Mouse (Mus musculus) embryonic facial prominence, embryonic 13.5 days (tissue): ENCODE data around the gene Msi2. TPM values are rescaled to one million over a fixed set of nuclear protein-coding genes. Genes with fewer than 3 reads are reported as not detected.

Source experiments
- ATAC-seq: fragments of 200-750 bp; cut with Nextera tagmentation; 2 replicates; pipeline ENCODE4 v1.8.0; 2017; ENCODE audit warnings: low read depth; ENCODE audit not compliant: insufficient number of reproducible peaks, insufficient read depth, low FRiP score, low TSS enrichment
- H3K27ac ChIP-seq: fragments of 300-500 bp; sonication (generic); 2 replicates; pipeline ENCODE4 v1.5.1; 2015; ENCODE audit warnings: moderate library complexity, mild to moderate bottlenecking, inconsistent platforms
- H3K27me3 ChIP-seq: fragments of 300-500 bp; sonication (generic); 2 replicates; pipeline ENCODE4 v1.6.1; 2015; ENCODE audit warnings: mild to moderate bottlenecking, inconsistent platforms
- H3K36me3 ChIP-seq: fragments of 300-500 bp; sonication (generic); 2 replicates; pipeline ENCODE4 v1.6.1; 2015; ENCODE audit warnings: mild to moderate bottlenecking, inconsistent platforms
- H3K4me1 ChIP-seq: fragments of 300-500 bp; sonication (generic); 2 replicates; pipeline ENCODE4 v1.6.1; 2015; ENCODE audit warnings: inconsistent platforms
- H3K4me2 ChIP-seq: fragments of 300-500 bp; sonication (generic); 2 replicates; pipeline ENCODE4 v1.6.1; 2015; ENCODE audit warnings: moderate library complexity, mild to moderate bottlenecking, inconsistent platforms
- H3K4me3 ChIP-seq: fragments of 300-500 bp; sonication (generic); 2 replicates; pipeline ENCODE4 v1.5.1; 2015; ENCODE audit warnings: mild to moderate bottlenecking, inconsistent platforms
- H3K9ac ChIP-seq: fragments of 300-500 bp; sonication (generic); 2 replicates; pipeline ENCODE4 v1.6.1; 2015; ENCODE audit warnings: mild to moderate bottlenecking, inconsistent platforms
- H3K9me3 ChIP-seq: fragments of 300-500 bp; sonication (generic); 2 replicates; pipeline ENCODE4 v1.6.1; 2016; ENCODE audit warnings: inconsistent platforms
- WGBS: fragments of 180-500 bp; shearing (Covaris S2); methylation state at CpG from one replicate; pipeline ENCODE4 v1.1.7; 2015; ENCODE audit warnings: mixed read lengths; 5-methylcytosine and 5-hydroxymethylcytosine counted together
- polyA plus RNA-seq: library from polyadenylated mRNA; unstranded; fragments of >200 nt; fragmentation: Nextera tagmentation; extraction: Ambion mirVana; gene quantifications from 2 replicates; pipeline ENCODE4 v1.2.1, GENCODE M21; 2015

Gene Msi2
- polyA plus RNA-seq, 1 experiment from 2014 or later = 18.7 TPM

- H3K4me3 ChIP-seq = no peak overlapping the region
- H3K36me3 ChIP-seq = no peaks in the 10 kb centered on the region
- H3K9me3 ChIP-seq = no peaks in the 10 kb centered on the region
- no peak overlapping the region for H3K4me2 ChIP-seq
- 74% methylated on average over 15 of the region's 15 CpGs for WGBS
- H3K27ac ChIP-seq = no peak overlapping the region
- no peak overlapping the region for H3K9ac ChIP-seq
- ATAC-seq = no peak
- H3K4me1 ChIP-seq = peaks cover 55% of the 10 kb centered on the region
- H3K27me3 ChIP-seq = no peaks in the 10 kb centered on the region
Observed at GRCm38 (mm10) chr11:88541666-88542639, 176.4 kb downstream of the Msi2 start.

- Histone ChIP-seq H3K27me3 (no peaks in the 10 kb centered on the region), H3K4me3 (no peak overlapping the region), H3K9me3 (no peaks in the 10 kb centered on the region), H3K36me3 (no peaks in the 10 kb centered on the region), H3K27ac (no peak overlapping the region), H3K4me1 (peaks cover 61% of the 10 kb centered on the region), H3K4me2 (no peak overlapping the region), H3K9ac (no peak overlapping the region)
- 61% methylated on average over 8 of the region's 8 CpGs for whole genome bisulfite sequencing
- no peak for ATAC-seq
Observed at GRCm38 (mm10) chr11:88539637-88540478, 178.5 kb downstream of the Msi2 start.

- ATAC-seq = no peak
- no peaks in the 10 kb centered on the region for H3K9me3 ChIP-seq
- H3K4me1 ChIP-seq = peaks cover 68% of the 10 kb centered on the region
- H3K4me2 ChIP-seq = no peak overlapping the region
- no peak overlapping the region for H3K9ac ChIP-seq
- WGBS = 77% methylated on average over 13 of the region's 13 CpGs
- H3K27ac ChIP-seq = no peak overlapping the region
- no peaks in the 10 kb centered on the region for H3K27me3 ChIP-seq
- no peak overlapping the region for H3K4me3 ChIP-seq
- H3K36me3 ChIP-seq = no peaks in the 10 kb centered on the region
Observed at GRCm38 (mm10) chr11:88538710-88539340, 179.5 kb downstream of the Msi2 start.

- Histone ChIP-seq H3K36me3 (no peaks in the 10 kb centered on the region), H3K4me3 (no peak overlapping the region), H3K9ac (no peak overlapping the region), H3K27me3 (no peaks in the 10 kb centered on the region), H3K27ac (no peak overlapping the region), H3K4me2 (no peak overlapping the region), H3K9me3 (no peaks in the 10 kb centered on the region), H3K4me1 (peaks cover 55% of the 10 kb centered on the region)
- no peak for ATAC-seq
- WGBS = 69% methylated on average over 7 of the region's 7 CpGs
Observed at GRCm38 (mm10) chr11:88537344-88537743, 181.0 kb downstream of the Msi2 start.

- WGBS = 88% methylated on average over 2 of the region's 2 CpGs
- Histone ChIP-seq H3K9me3 (no peaks in the 10 kb centered on the region), H3K27me3 (no peaks in the 10 kb centered on the region), H3K9ac (no peak overlapping the region), H3K27ac (no peak overlapping the region), H3K4me2 (no peak overlapping the region), H3K4me3 (no peak overlapping the region), H3K4me1 (peaks cover 51% of the 10 kb centered on the region), H3K36me3 (no peaks in the 10 kb centered on the region)
- ATAC-seq = no peak
Observed at GRCm38 (mm10) chr11:88536861-88537260, 181.5 kb downstream of the Msi2 start.

- Histone ChIP-seq H3K9me3 (no peaks in the 10 kb centered on the region), H3K27ac (no peak overlapping the region), H3K4me3 (no peak overlapping the region), H3K9ac (no peak overlapping the region), H3K4me1 (peaks cover 46% of the 10 kb centered on the region), H3K27me3 (no peaks in the 10 kb centered on the region), H3K4me2 (no peak overlapping the region), H3K36me3 (no peaks in the 10 kb centered on the region)
- 23% methylated on average over 11 of the region's 11 CpGs for WGBS
- ATAC-seq = no peak
Observed at GRCm38 (mm10) chr11:88534331-88534929, 183.9 kb downstream of the Msi2 start.

GRCm38 (mm10) chr11:88532016-88532415, 186.3 kb downstream of the Msi2 start:
- no peak overlapping the region for H3K4me3 ChIP-seq
- no peak overlapping the region for H3K9ac ChIP-seq
- H3K36me3 ChIP-seq = no peaks in the 10 kb centered on the region
- H3K9me3 ChIP-seq = no peaks in the 10 kb centered on the region
- ATAC-seq = no peak
- no peak overlapping the region for H3K4me2 ChIP-seq
- H3K4me1 ChIP-seq = peaks cover 47% of the 10 kb centered on the region
- H3K27me3 ChIP-seq = no peaks in the 10 kb centered on the region
- WGBS = 80% methylated on average over 2 of the region's 2 CpGs
- no peak overlapping the region for H3K27ac ChIP-seq

- H3K4me3 ChIP-seq = no peak overlapping the region
- WGBS = 87% methylated on average over 4 of the region's 4 CpGs
- H3K36me3 ChIP-seq = no peaks in the 10 kb centered on the region
- no peak overlapping the region for H3K4me2 ChIP-seq
- no peak overlapping the region for H3K27ac ChIP-seq
- H3K9ac ChIP-seq = no peak overlapping the region
- H3K9me3 ChIP-seq = no peaks in the 10 kb centered on the region
- H3K4me1 ChIP-seq = peaks cover 55% of the 10 kb centered on the region
- H3K27me3 ChIP-seq = no peaks in the 10 kb centered on the region
- ATAC-seq = no peak
Observed at GRCm38 (mm10) chr11:88530032-88530431, 188.3 kb downstream of the Msi2 start.

- Histone ChIP-seq H3K27ac (peak overlapping the region; percentile 60; the same call in 1 of the 2 replicates), H3K27me3 (no peaks in the 10 kb centered on the region), H3K4me2 (0 out of 2 replicates have a peak overlapping the region, but pooled peaks have one; percentile 24), H3K4me3 (no peak overlapping the region), H3K4me1 (peaks cover 60% of the 10 kb centered on the region), H3K9me3 (no peaks in the 10 kb centered on the region), H3K36me3 (no peaks in the 10 kb centered on the region), H3K9ac (no peak overlapping the region)
- no peak for ATAC-seq
- 12% methylated on average over 8 of the region's 8 CpGs for WGBS
Observed at GRCm38 (mm10) chr11:88528522-88529101, 189.7 kb downstream of the Msi2 start.

- 15% methylated on average over 7 of the region's 7 CpGs for WGBS
- H3K27ac ChIP-seq = peak overlapping the region; percentile 30; the same call in 1 of the 2 replicates
Observed at GRCm38 (mm10) chr11:88526711-88527110, 191.6 kb downstream of the Msi2 start.

More at GRCm38 (mm10) chr11:88526711-88527110, 191.6 kb downstream of the Msi2 start:
- Histone ChIP-seq H3K4me1 (peaks cover 76% of the 10 kb centered on the region), H3K36me3 (no peaks in the 10 kb centered on the region), H3K9me3 (no peaks in the 10 kb centered on the region), H3K9ac (no peak overlapping the region), H3K27me3 (no peaks in the 10 kb centered on the region), H3K4me2 (no peak overlapping the region), H3K4me3 (no peak overlapping the region)
- no peak for ATAC-seq
